Mouse (Mus musculus): ENCODE results near the gene Setd3. TPM values are rescaled to one million over a fixed set of nuclear protein-coding genes. Genes with fewer than 3 reads are reported as not detected.
A peak's percentile ranks its signal among the peaks of the same experiment; 100 is the strongest.

Gene Setd3
- polyA plus RNA-seq, 1 experiment from 2014 or later: 76.5 TPM

- 34% methylated on average over 5 of the region's 5 CpGs for WGBS
- Histone ChIP-seq H3K36me3 (ENCODE audit: control insufficient read depth, insufficient read depth, low read length) (no peaks in the 10 kb centered on the region), H3K27ac (replicated peaks; ENCODE audit: low read depth, low read length) (peak overlapping the region; percentile 52), H3K4me1 (ENCODE audit: control insufficient read depth, insufficient read depth, low read length) (peaks cover 41% of the 10 kb centered on the region), H3K9me3 (ENCODE audit: control insufficient read depth, low read length) (no peaks in the 10 kb centered on the region), H3K4me3 (ENCODE audit: low read depth, low read length) (no peak overlapping the region), H3K9ac (ENCODE audit: low read length) (no peak overlapping the region), H3K4me2 (ENCODE audit: low read depth, severe bottlenecking) (no peak overlapping the region), H3K27me3 (ENCODE audit: control insufficient read depth, insufficient read depth, low read length) (no peaks in the 10 kb centered on the region)
- DNase-seq (ENCODE audit: low spot score) (no peak), ATAC-seq (ENCODE audit: insufficient number of reproducible peaks, low FRiP score, low TSS enrichment, low read depth) (no peak)
Observed at GRCm38 (mm10) chr12:108212071-108212470, 33.0 kb upstream of the Setd3 start.

GRCm38 (mm10) chr12:108210623-108211022, 31.5 kb upstream of the Setd3 start:
- no peak overlapping the region for H3K4me3 ChIP-seq (ENCODE audit: low read depth, low read length)
- no peaks in the 10 kb centered on the region for H3K36me3 ChIP-seq (ENCODE audit: control insufficient read depth, insufficient read depth, low read length)
- no peak overlapping the region for H3K9ac ChIP-seq (ENCODE audit: low read length)
- no peaks in the 10 kb centered on the region for H3K27me3 ChIP-seq (ENCODE audit: control insufficient read depth, insufficient read depth, low read length)
- H3K9me3 ChIP-seq (ENCODE audit: control insufficient read depth, low read length): no peaks in the 10 kb centered on the region
- 86% methylated on average over 15 of the region's 15 CpGs for WGBS
- no peak for DNase-seq (ENCODE audit: low spot score)
- no peak overlapping the region for H3K27ac ChIP-seq (replicated peaks; ENCODE audit: low read depth, low read length)
- no peak for ATAC-seq (ENCODE audit: insufficient number of reproducible peaks, low FRiP score, low TSS enrichment, low read depth)
- no peak overlapping the region for H3K4me2 ChIP-seq (ENCODE audit: low read depth, severe bottlenecking)
- H3K4me1 ChIP-seq (ENCODE audit: control insufficient read depth, insufficient read depth, low read length): peaks cover 32% of the 10 kb centered on the region

GRCm38 (mm10) chr12:108208726-108209438, 29.8 kb upstream of the Setd3 start:
- H3K27ac ChIP-seq (replicated peaks; ENCODE audit: low read depth, low read length): no peak overlapping the region
- WGBS: 34% methylated on average over 13 of the region's 13 CpGs
- ATAC-seq (ENCODE audit: insufficient number of reproducible peaks, low FRiP score, low TSS enrichment, low read depth): no peak
- H3K9me3 ChIP-seq (ENCODE audit: control insufficient read depth, low read length): no peaks in the 10 kb centered on the region
- peaks cover 17% of the 10 kb centered on the region for H3K4me1 ChIP-seq (ENCODE audit: control insufficient read depth, insufficient read depth, low read length)
- no peak overlapping the region for H3K4me2 ChIP-seq (ENCODE audit: low read depth, severe bottlenecking)
- peaks cover 7% of the 10 kb centered on the region; the same call in 1 of the 2 replicates for H3K36me3 ChIP-seq (ENCODE audit: control insufficient read depth, insufficient read depth, low read length)
- no peak overlapping the region for H3K9ac ChIP-seq (ENCODE audit: low read length)
- H3K4me3 ChIP-seq (ENCODE audit: low read depth, low read length): no peak overlapping the region
- H3K27me3 ChIP-seq (ENCODE audit: control insufficient read depth, insufficient read depth, low read length): no peaks in the 10 kb centered on the region
- peak; percentile 84 for DNase-seq (ENCODE audit: low spot score)

- Histone ChIP-seq H3K4me3 (ENCODE audit: low read depth, low read length) (no peak overlapping the region), H3K9ac (ENCODE audit: low read length) (no peak overlapping the region), H3K27ac (replicated peaks; ENCODE audit: low read depth, low read length) (no peak overlapping the region), H3K27me3 (ENCODE audit: control insufficient read depth, insufficient read depth, low read length) (no peaks in the 10 kb centered on the region), H3K36me3 (ENCODE audit: control insufficient read depth, insufficient read depth, low read length) (peaks cover 8% of the 10 kb centered on the region; the same call in 1 of the 2 replicates), H3K4me2 (ENCODE audit: low read depth, severe bottlenecking) (no peak overlapping the region), H3K9me3 (ENCODE audit: control insufficient read depth, low read length) (no peaks in the 10 kb centered on the region), H3K4me1 (ENCODE audit: control insufficient read depth, insufficient read depth, low read length) (peaks cover 11% of the 10 kb centered on the region)
- WGBS: 82% methylated on average over 9 of the region's 9 CpGs
- DNase-seq (ENCODE audit: low spot score) (no peak), ATAC-seq (ENCODE audit: insufficient number of reproducible peaks, low FRiP score, low TSS enrichment, low read depth) (no peak)
Observed at GRCm38 (mm10) chr12:108208216-108208615, 29.1 kb upstream of the Setd3 start.

GRCm38 (mm10) chr12:108206641-108207040, 27.5 kb upstream of the Setd3 start:
- WGBS: 11% methylated on average over 5 of the region's 5 CpGs
- Histone ChIP-seq H3K9ac (ENCODE audit: low read length) (no peak overlapping the region), H3K4me2 (ENCODE audit: low read depth, severe bottlenecking) (no peak overlapping the region), H3K27me3 (ENCODE audit: control insufficient read depth, insufficient read depth, low read length) (no peaks in the 10 kb centered on the region), H3K27ac (replicated peaks; ENCODE audit: low read depth, low read length) (no peak overlapping the region), H3K36me3 (ENCODE audit: control insufficient read depth, insufficient read depth, low read length) (peaks cover 9% of the 10 kb centered on the region; the same call in 1 of the 2 replicates), H3K4me1 (ENCODE audit: control insufficient read depth, insufficient read depth, low read length) (no peaks in the 10 kb centered on the region), H3K4me3 (ENCODE audit: low read depth, low read length) (no peak overlapping the region), H3K9me3 (ENCODE audit: control insufficient read depth, low read length) (no peaks in the 10 kb centered on the region)
- DNase-seq (ENCODE audit: low spot score) (peak; percentile 92), ATAC-seq (ENCODE audit: insufficient number of reproducible peaks, low FRiP score, low TSS enrichment, low read depth) (peak; percentile 52)

GRCm38 (mm10) chr12:108204978-108205377, 25.9 kb upstream of the Setd3 start:
- DNase-seq (ENCODE audit: low spot score) (no peak), ATAC-seq (ENCODE audit: insufficient number of reproducible peaks, low FRiP score, low TSS enrichment, low read depth) (no peak)
- Histone ChIP-seq H3K9ac (ENCODE audit: low read length) (no peak overlapping the region), H3K27me3 (ENCODE audit: control insufficient read depth, insufficient read depth, low read length) (no peaks in the 10 kb centered on the region), H3K4me1 (ENCODE audit: control insufficient read depth, insufficient read depth, low read length) (no peaks in the 10 kb centered on the region), H3K9me3 (ENCODE audit: control insufficient read depth, low read length) (no peaks in the 10 kb centered on the region), H3K27ac (replicated peaks; ENCODE audit: low read depth, low read length) (no peak overlapping the region), H3K4me3 (ENCODE audit: low read depth, low read length) (no peak overlapping the region), H3K36me3 (ENCODE audit: control insufficient read depth, insufficient read depth, low read length) (peaks cover 11% of the 10 kb centered on the region; the same call in 1 of the 2 replicates), H3K4me2 (ENCODE audit: low read depth, severe bottlenecking) (no peak overlapping the region)
- WGBS: 89% methylated on average over 12 of the region's 12 CpGs

- no peak overlapping the region for H3K9ac ChIP-seq (ENCODE audit: low read length)
- H3K9me3 ChIP-seq (ENCODE audit: control insufficient read depth, low read length): no peaks in the 10 kb centered on the region
- no peaks in the 10 kb centered on the region for H3K27me3 ChIP-seq (ENCODE audit: control insufficient read depth, insufficient read depth, low read length)
- no peak overlapping the region for H3K27ac ChIP-seq (replicated peaks; ENCODE audit: low read depth, low read length)
- no peak overlapping the region for H3K4me2 ChIP-seq (ENCODE audit: low read depth, severe bottlenecking)
- no peaks in the 10 kb centered on the region for H3K4me1 ChIP-seq (ENCODE audit: control insufficient read depth, insufficient read depth, low read length)
- no peak overlapping the region for H3K4me3 ChIP-seq (ENCODE audit: low read depth, low read length)
- H3K36me3 ChIP-seq (ENCODE audit: control insufficient read depth, insufficient read depth, low read length): peaks cover 15% of the 10 kb centered on the region; the same call in 1 of the 2 replicates
- 87% methylated on average over 8 of the region's 8 CpGs for WGBS
- ATAC-seq (ENCODE audit: insufficient number of reproducible peaks, low FRiP score, low TSS enrichment, low read depth) (no peak), DNase-seq (ENCODE audit: low spot score) (no peak)
Observed at GRCm38 (mm10) chr12:108203895-108204294, 24.8 kb upstream of the Setd3 start.

- H3K27ac ChIP-seq (replicated peaks; ENCODE audit: low read depth, low read length): no peak overlapping the region
- no peaks in the 10 kb centered on the region for H3K9me3 ChIP-seq (ENCODE audit: control insufficient read depth, low read length)
- no peak overlapping the region for H3K4me3 ChIP-seq (ENCODE audit: low read depth, low read length)
- no peaks in the 10 kb centered on the region for H3K27me3 ChIP-seq (ENCODE audit: control insufficient read depth, insufficient read depth, low read length)
- no peaks in the 10 kb centered on the region for H3K4me1 ChIP-seq (ENCODE audit: control insufficient read depth, insufficient read depth, low read length)
- 87% methylated on average over 1 of the region's 1 CpGs for WGBS
- H3K9ac ChIP-seq (ENCODE audit: low read length): no peak overlapping the region
- DNase-seq (ENCODE audit: low spot score): no peak
- peaks cover 36% of the 10 kb centered on the region; the same call in 1 of the 2 replicates for H3K36me3 ChIP-seq (ENCODE audit: control insufficient read depth, insufficient read depth, low read length)
- no peak for ATAC-seq (ENCODE audit: insufficient number of reproducible peaks, low FRiP score, low TSS enrichment, low read depth)
- H3K4me2 ChIP-seq (ENCODE audit: low read depth, severe bottlenecking): no peak overlapping the region
Observed at GRCm38 (mm10) chr12:108200094-108200493, 21.0 kb upstream of the Setd3 start.

Data from limb, embryonic 11.5 days (tissue).